Mouse (Mus musculus): ENCODE measurements around the gene Tgfbr3.

Gene Tgfbr3

GRCm38 (mm10) chr5:107213373-107214132 lies 75.9 kb downstream of the Tgfbr3 start:
- in situ Hi-C loops (cut with MboI, MseI): loop anchor here (5.0 kb wide), 1 partner anchor 74 kb away; the partner anchor contains the start of gene Tgfbr3

GRCm38 (mm10) chr5:107211830-107212370 lies 77.5 kb downstream of the Tgfbr3 start:
- in situ Hi-C loops (cut with MboI, MseI): loop anchor here (5.0 kb wide), 1 partner anchor 75 kb away; the partner anchor contains the start of gene Tgfbr3

GRCm38 (mm10) chr5:107210040-107210439 lies 79.4 kb downstream of the Tgfbr3 start:
- in situ Hi-C loops (cut with MboI, MseI): loop anchor here (5.0 kb wide), 1 partner anchor 77 kb away; the partner anchor contains the start of gene Tgfbr3

GRCm38 (mm10) chr5:107207911-107208310 lies 81.5 kb downstream of the Tgfbr3 start:
- in situ Hi-C loops (cut with MboI, MseI): no loop called here

GRCm38 (mm10) chr5:107204306-107204705 lies 85.1 kb downstream of the Tgfbr3 start:
- in situ Hi-C loops (cut with MboI, MseI): no loop called here

- in situ Hi-C loops (cut with MboI, MseI): no loop called here
Measured at GRCm38 (mm10) chr5:107202801-107203559, 86.4 kb downstream of the Tgfbr3 start.

- in situ Hi-C loops (cut with MboI, MseI): no loop called here
Measured at GRCm38 (mm10) chr5:107201509-107202182, 87.8 kb downstream of the Tgfbr3 start.

- in situ Hi-C loops (cut with MboI, MseI): no loop called here
Measured at GRCm38 (mm10) chr5:107200853-107201341, 88.5 kb downstream of the Tgfbr3 start.

GRCm38 (mm10) chr5:107200221-107200635 lies 89.2 kb downstream of the Tgfbr3 start:
- in situ Hi-C loops (cut with MboI, MseI): no loop called here

- in situ Hi-C loops (cut with MboI, MseI): no loop called here
Measured at GRCm38 (mm10) chr5:107195751-107196395, 93.6 kb downstream of the Tgfbr3 start.

- in situ Hi-C loops (cut with MboI, MseI): no loop called here
Measured at GRCm38 (mm10) chr5:107193160-107193559, 96.3 kb downstream of the Tgfbr3 start.

- in situ Hi-C loops (cut with MboI, MseI): no loop called here
Measured at GRCm38 (mm10) chr5:107192372-107192771, 97.1 kb downstream of the Tgfbr3 start.

- in situ Hi-C loops (cut with MboI, MseI): no loop called here
Measured at GRCm38 (mm10) chr5:107188551-107188950, 100.9 kb downstream of the Tgfbr3 start.

- in situ Hi-C loops (cut with MboI, MseI): no loop called here
Measured at GRCm38 (mm10) chr5:107186206-107186605, 103.2 kb downstream of the Tgfbr3 start.

- in situ Hi-C loops (cut with MboI, MseI): no loop called here
Measured at GRCm38 (mm10) chr5:107184158-107184883, 105.1 kb downstream of the Tgfbr3 start.

- in situ Hi-C loops (cut with MboI, MseI): no loop called here
Measured at GRCm38 (mm10) chr5:107183537-107183936, 105.9 kb downstream of the Tgfbr3 start.

- in situ Hi-C loops (cut with MboI, MseI): no loop called here
Measured at GRCm38 (mm10) chr5:107182721-107183120, 106.7 kb downstream of the Tgfbr3 start.

- in situ Hi-C loops (cut with MboI, MseI): no loop called here
Measured at GRCm38 (mm10) chr5:107181820-107182219, 107.6 kb downstream of the Tgfbr3 start.

GRCm38 (mm10) chr5:107179194-107179593 lies 110.2 kb downstream of the Tgfbr3 start:
- in situ Hi-C loops (cut with MboI, MseI): no loop called here

- in situ Hi-C loops (cut with MboI, MseI): no loop called here
Measured at GRCm38 (mm10) chr5:107177791-107178190, 111.6 kb downstream of the Tgfbr3 start.

All from regulatory T cell (primary cell).